Mouse (Mus musculus) bone marrow macrophage, adult 2 months (primary cell): ENCODE measurements around the gene Gbx1. TPM values are rescaled to one million over a fixed set of nuclear protein-coding genes. Genes with fewer than 3 reads are reported as not detected.

Experiments
- H3K27ac ChIP-seq: 2 replicates; pipeline ENCODE4 v1.5.1; 2012; ENCODE audit warnings: low read depth, low read length; ENCODE audit not compliant: insufficient read depth
- H3K4me1 ChIP-seq: 2 replicates; pipeline ENCODE4 v1.6.1; 2012; ENCODE audit warnings: low read length; ENCODE audit not compliant: control insufficient read depth, insufficient read depth
- H3K4me3 ChIP-seq: 2 replicates; pipeline ENCODE4 v1.5.1; 2012; ENCODE audit warnings: mild to moderate bottlenecking, low read length, moderate library complexity; ENCODE audit not compliant: insufficient read depth
- CTCF ChIP-seq: IDR thresholded peaks from 2 replicates; pipeline ENCODE4 v1.5.1; 2012; ENCODE audit warnings: low read depth, mild to moderate bottlenecking, low read length, moderate library complexity
- POLR2A ChIP-seq: IDR thresholded peaks from 2 replicates; pipeline ENCODE4 v1.6.1; 2012; ENCODE audit warnings: mild to moderate bottlenecking, low read depth, low read length, borderline replicate concordance
- polyA plus RNA-seq: library from polyadenylated mRNA; stranded (reverse); fragments of >200 nt; gene quantifications from 2 replicates; pipeline ENCODE4 v1.2.4, GENCODE M21; 2012; ENCODE audit not compliant: missing spikeins, insufficient read depth, insufficient read length

Gene Gbx1
- polyA plus RNA-seq, 1 experiment: not detected

GRCm38 (mm10) chr5:24499113-24499512 is 27.9 kb downstream of the Gbx1 start:
- H3K27ac ChIP-seq: no peak overlapping the region
- no peaks in the 10 kb centered on the region for H3K4me1 ChIP-seq
- no peak overlapping the region for H3K4me3 ChIP-seq
- no peak for TF ChIP-seq POLR2A
- TF ChIP-seq CTCF: no peak

- H3K4me3 ChIP-seq: no peak overlapping the region
- TF ChIP-seq CTCF (no peak), POLR2A (no peak)
- H3K4me1 ChIP-seq: no peaks in the 10 kb centered on the region
- H3K27ac ChIP-seq: no peak overlapping the region
These were observed 29.5 kb downstream of the Gbx1 start for GRCm38 (mm10) chr5:24497526-24497925.

GRCm38 (mm10) chr5:24496756-24497155 is 30.2 kb downstream of the Gbx1 start:
- Histone ChIP-seq H3K4me1 (no peaks in the 10 kb centered on the region), H3K4me3 (no peak overlapping the region), H3K27ac (no peak overlapping the region)
- TF ChIP-seq CTCF: no peak
- no peak for TF ChIP-seq POLR2A

- Histone ChIP-seq H3K27ac (no peak overlapping the region), H3K4me1 (no peaks in the 10 kb centered on the region), H3K4me3 (no peak overlapping the region)
- no peak for TF ChIP-seq CTCF
- no peak for TF ChIP-seq POLR2A
These were observed 32.0 kb downstream of the Gbx1 start for GRCm38 (mm10) chr5:24495019-24495418.

- no peak overlapping the region for H3K4me3 ChIP-seq
- no peak overlapping the region for H3K27ac ChIP-seq
- no peaks in the 10 kb centered on the region for H3K4me1 ChIP-seq
- TF ChIP-seq POLR2A (no peak), CTCF (no peak)
These were observed 34.3 kb downstream of the Gbx1 start for GRCm38 (mm10) chr5:24492546-24493285.

- Histone ChIP-seq H3K4me3 (no peak overlapping the region), H3K4me1 (no peaks in the 10 kb centered on the region), H3K27ac (no peak overlapping the region)
- TF ChIP-seq CTCF (no peak), POLR2A (no peak)
These were observed 36.5 kb downstream of the Gbx1 start for GRCm38 (mm10) chr5:24490413-24490920.

GRCm38 (mm10) chr5:24486738-24487137 is 40.3 kb downstream of the Gbx1 start:
- no peak overlapping the region for H3K4me3 ChIP-seq
- H3K27ac ChIP-seq: no peak overlapping the region
- H3K4me1 ChIP-seq: no peaks in the 10 kb centered on the region
- no peak for TF ChIP-seq POLR2A
- TF ChIP-seq CTCF: no peak

- Histone ChIP-seq H3K4me3 (no peak overlapping the region), H3K27ac (no peak overlapping the region), H3K4me1 (no peaks in the 10 kb centered on the region)
- TF ChIP-seq POLR2A (no peak), CTCF (peak; percentile 71)
These were observed 40.9 kb downstream of the Gbx1 start for GRCm38 (mm10) chr5:24486097-24486496.

- no peak overlapping the region for H3K27ac ChIP-seq
- TF ChIP-seq POLR2A: no peak
- no peak for TF ChIP-seq CTCF
- no peaks in the 10 kb centered on the region for H3K4me1 ChIP-seq
- no peak overlapping the region for H3K4me3 ChIP-seq
These were observed 42.0 kb downstream of the Gbx1 start for GRCm38 (mm10) chr5:24484963-24485362.

- H3K4me3 ChIP-seq: no peak overlapping the region
- TF ChIP-seq POLR2A (no peak), CTCF (peak; percentile 9; the same call in 1 of the 2 replicates)
- H3K27ac ChIP-seq: no peak overlapping the region
- no peaks in the 10 kb centered on the region for H3K4me1 ChIP-seq
These were observed 43.7 kb downstream of the Gbx1 start for GRCm38 (mm10) chr5:24483326-24483725.
